Mouse (Mus musculus) layer of hippocampus, postnatal 10 days (tissue): ENCODE results near the gene Cmss1. TPM values are rescaled to one million over a fixed set of nuclear protein-coding genes. Genes with fewer than 3 reads are reported as not detected.
A peak's percentile ranks its signal among the peaks of the same experiment; 100 is the strongest.
"Not testable (repeated sequence)": the region's sequence is repeated elsewhere in the genome, so short reads cannot be mapped to it uniquely, and the experiment has no call there.

Source experiments
- DNase-seq, 2 experiments: peaks; one replicate each; pipeline ENCODE4 v3.0.0; 2021; ENCODE audit warnings: low spot score in 2 of 2
- total RNA-seq, 2 experiments: library from RNA; stranded (reverse); gene quantifications; 2 replicates each; pipeline ENCODE4 v1.2.3; 2021

The Cmss1 gene
- total RNA-seq, 2 experiments from 2014 or later = 12.9 to 19.6 TPM

GRCm38 (mm10) chr16:57393161-57393560 is 213.5 kb downstream of the Cmss1 start:
- peak in 1 of 2 experiments; percentile 40 for DNase-seq

GRCm38 (mm10) chr16:57392461-57392860 is 214.2 kb downstream of the Cmss1 start:
- DNase-seq = no peak

GRCm38 (mm10) chr16:57391171-57391570 is 215.5 kb downstream of the Cmss1 start:
- not testable (repeated sequence) for DNase-seq

GRCm38 (mm10) chr16:57389566-57390251 is 217.0 kb downstream of the Cmss1 start:
- no peak for DNase-seq

- DNase-seq = no peak
Observed at GRCm38 (mm10) chr16:57384274-57384673, 222.4 kb downstream of the Cmss1 start.

- no peak for DNase-seq
Observed at GRCm38 (mm10) chr16:57383266-57383971, 223.2 kb downstream of the Cmss1 start.

- DNase-seq = no peak
Observed at GRCm38 (mm10) chr16:57378631-57379330, 227.9 kb downstream of the Cmss1 start.

- no peak for DNase-seq
Observed at GRCm38 (mm10) chr16:57375248-57375837, 231.3 kb downstream of the Cmss1 start.

GRCm38 (mm10) chr16:57372156-57372555 is 234.5 kb downstream of the Cmss1 start:
- DNase-seq = no peak

- no peak for DNase-seq
Observed at GRCm38 (mm10) chr16:57369846-57370496, 236.7 kb downstream of the Cmss1 start.

GRCm38 (mm10) chr16:57366941-57367694 is 239.5 kb downstream of the Cmss1 start:
- DNase-seq = no peak

- DNase-seq = no peak
Observed at GRCm38 (mm10) chr16:57366141-57366540, 240.5 kb downstream of the Cmss1 start.

GRCm38 (mm10) chr16:57364498-57364897 is 242.2 kb downstream of the Cmss1 start:
- no peak for DNase-seq

- DNase-seq = peak; percentile 63 to 76
Observed at GRCm38 (mm10) chr16:57362679-57363401, 243.8 kb downstream of the Cmss1 start.

GRCm38 (mm10) chr16:57360785-57361184 is 245.9 kb downstream of the Cmss1 start:
- no peak for DNase-seq

- DNase-seq = no peak
Observed at GRCm38 (mm10) chr16:57359251-57359650, 247.4 kb downstream of the Cmss1 start.

GRCm38 (mm10) chr16:57357011-57357410 is 249.7 kb downstream of the Cmss1 start:
- DNase-seq = no peak

- no peak for DNase-seq
Observed at GRCm38 (mm10) chr16:57356454-57356853, 250.2 kb downstream of the Cmss1 start.

GRCm38 (mm10) chr16:57353932-57354331 is 252.7 kb downstream of the Cmss1 start:
- DNase-seq = no peak
